Mouse (Mus musculus) midbrain, embryonic 10.5 days (tissue): Measurements from ENCODE around the gene Mymx. TPM values are rescaled to one million over a fixed set of nuclear protein-coding genes. Genes with fewer than 3 reads are reported as not detected.
A peak's percentile ranks its signal among the peaks of the same experiment; 100 is the strongest.

Source experiments
- DNase-seq: peaks from one replicate; pipeline ENCODE4 v3.0.0-alpha.2; 2017; ENCODE audit warnings: low spot score
- H3K27ac ChIP-seq: fragments of 300-500 bp; sonication (generic); replicated peaks from 2 replicates; pipeline ENCODE4 v1.5.1; 2016; ENCODE audit warnings: mild to moderate bottlenecking
- H3K27me3 ChIP-seq: fragments of 300-500 bp; sonication (generic); 2 replicates; pipeline ENCODE4 v1.6.1; 2016; ENCODE audit warnings: low read depth, mild to moderate bottlenecking; ENCODE audit not compliant: poor library complexity, severe bottlenecking
- H3K36me3 ChIP-seq: fragments of 300-500 bp; sonication (generic); 2 replicates; pipeline ENCODE4 v1.6.1; 2016; ENCODE audit warnings: mild to moderate bottlenecking, moderate library complexity
- H3K4me1 ChIP-seq: fragments of 300-500 bp; sonication (generic); 2 replicates; pipeline ENCODE4 v1.6.1; 2016
- H3K4me3 ChIP-seq: fragments of 300-500 bp; sonication (generic); 2 replicates; pipeline ENCODE4 v1.5.1; 2016; ENCODE audit warnings: mild to moderate bottlenecking, moderate library complexity
- H3K9me3 ChIP-seq: fragments of 300-500 bp; sonication (generic); replicated peaks from 2 replicates; pipeline ENCODE4 v1.6.1; 2016; ENCODE audit warnings: mild to moderate bottlenecking
- WGBS: fragments of 180-500 bp; shearing (Covaris S2); methylation state at CpG from one replicate; pipeline ENCODE4 v1.1.7; 2016; 5-methylcytosine and 5-hydroxymethylcytosine counted together
- polyA plus RNA-seq: library from polyadenylated mRNA; unstranded; fragments of >200 nt; fragmentation: Nextera tagmentation; extraction: Ambion mirVana; gene quantifications from 2 replicates; pipeline ENCODE4 v1.2.1, GENCODE M21; 2016

Mymx gene
- polyA plus RNA-seq, result 0.21 and 0.39 TPM in 2 replicates

DNA sequence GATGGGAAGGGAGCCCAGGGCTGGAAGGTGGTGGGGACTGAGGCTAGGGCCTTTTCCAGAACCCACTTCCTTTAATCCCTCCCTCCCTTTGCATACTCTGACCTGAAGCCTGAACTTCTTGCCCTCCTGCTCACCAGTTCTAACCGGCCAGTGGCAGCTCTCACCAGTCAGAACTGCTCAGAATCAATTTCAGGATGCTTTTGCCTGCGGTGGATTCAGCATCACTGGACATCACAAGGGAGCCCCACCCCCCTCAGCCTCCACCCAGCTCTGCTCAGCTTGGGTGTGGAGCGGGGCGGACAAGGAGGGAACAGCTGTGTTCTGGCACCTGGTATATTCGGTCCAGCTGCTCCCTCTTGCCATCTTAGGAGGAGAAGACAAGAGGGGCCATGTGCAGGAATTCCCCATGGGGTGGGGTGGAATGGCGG is at the start of gene Mymx:
Gene Mymx (minus strand): TSS at position 226 of the 428 bp plus-strand sequence.
- H3K36me3 ChIP-seq, result no peaks in the 10 kb centered on the region
- H3K27ac ChIP-seq, result peak within 1 kb of the TSS; percentile 65
- no peak for DNase-seq
- peak within 1 kb of the TSS; percentile 26 for H3K4me3 ChIP-seq
- 39% methylated on average over 6 of the region's 6 CpGs for WGBS
- H3K27me3 ChIP-seq, result peaks cover 61% of the 10 kb centered on the region
- H3K9me3 ChIP-seq, result no peaks in the 10 kb centered on the region
- peaks cover 46% of the 10 kb centered on the region for H3K4me1 ChIP-seq

DNA sequence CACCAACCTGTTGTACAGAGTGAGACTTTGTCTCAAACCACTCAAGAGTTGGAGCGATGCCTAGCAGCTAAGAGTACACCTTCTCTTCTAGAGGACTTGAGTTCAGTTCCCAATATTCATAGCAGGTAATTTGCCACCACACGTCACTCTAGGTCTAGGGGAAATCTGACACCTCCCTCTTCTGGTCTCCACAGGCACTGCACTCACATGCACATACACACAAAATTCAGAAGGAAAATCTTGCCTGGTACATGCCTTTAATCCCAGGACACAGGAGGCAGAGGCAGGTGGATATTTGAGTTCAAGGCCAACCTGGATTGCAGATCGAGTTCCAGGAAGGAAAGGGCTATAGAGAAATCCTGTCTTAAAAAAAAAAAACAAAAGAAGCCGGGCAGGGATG is 42.3 kb upstream of the Mymx start:
- 0 out of 2 replicates have a peak, but pooled peaks cover 4% of the 10 kb centered on the region for H3K4me1 ChIP-seq
- DNase-seq, result no peak
- H3K27me3 ChIP-seq, result no peaks in the 10 kb centered on the region
- no peaks in the 10 kb centered on the region for H3K36me3 ChIP-seq
- H3K27ac ChIP-seq, result no peak overlapping the region
- H3K4me3 ChIP-seq, result no peak overlapping the region
- no peaks in the 10 kb centered on the region; the same call in 1 of the 2 replicates for H3K9me3 ChIP-seq
- 92% methylated on average over 4 of the region's 4 CpGs for WGBS

DNA sequence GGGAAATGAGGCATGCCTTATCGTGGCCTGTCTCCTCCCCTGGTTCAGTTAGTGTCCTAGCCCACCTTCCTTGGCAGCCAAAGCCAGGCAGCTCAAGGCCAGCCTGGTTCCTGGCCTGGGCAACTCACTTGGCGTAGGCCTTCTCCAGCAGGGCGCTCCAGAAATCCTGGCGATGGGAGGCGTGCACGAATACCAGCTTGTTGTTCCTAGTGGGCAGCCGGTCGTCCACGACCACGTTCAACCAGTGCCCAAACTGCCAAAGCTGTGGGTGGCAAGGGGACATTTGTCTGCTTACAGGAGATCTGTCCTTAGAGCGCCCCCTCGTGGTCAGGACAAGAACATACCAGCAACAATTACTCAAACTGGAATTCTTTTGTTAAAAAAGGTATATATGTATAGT is 40.8 kb upstream of the Mymx start:
- Histone ChIP-seq H3K4me3 (no peak overlapping the region), H3K4me1 (0 out of 2 replicates have a peak, but pooled peaks cover 4% of the 10 kb centered on the region), H3K9me3 (no peaks in the 10 kb centered on the region; the same call in 1 of the 2 replicates), H3K27me3 (no peaks in the 10 kb centered on the region), H3K36me3 (no peaks in the 10 kb centered on the region), H3K27ac (no peak overlapping the region)
- DNase-seq, result peak; percentile 77
- 19% methylated on average over 12 of the region's 12 CpGs for WGBS

DNA sequence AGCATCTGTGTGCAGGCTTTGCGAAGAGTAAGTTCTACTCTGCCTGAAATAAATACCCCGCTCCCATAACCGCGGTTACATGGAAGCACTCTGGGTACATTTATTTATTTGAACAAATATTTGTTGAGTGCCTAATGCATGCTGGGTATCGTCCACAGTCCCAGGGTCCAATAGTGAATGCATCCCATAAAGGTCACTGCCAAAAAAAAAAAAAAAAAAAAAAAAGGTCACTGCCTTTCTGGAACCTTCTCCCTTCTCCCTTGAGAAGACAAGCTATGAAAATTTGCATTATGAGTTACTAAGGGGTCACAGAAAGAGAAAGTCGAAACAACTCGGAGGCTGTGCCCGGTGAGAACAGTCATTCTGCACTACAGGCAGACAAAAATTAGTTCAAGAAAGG is 40.1 kb upstream of the Mymx start:
- Histone ChIP-seq H3K27me3 (no peaks in the 10 kb centered on the region), H3K4me3 (no peak overlapping the region), H3K27ac (no peak overlapping the region), H3K4me1 (0 out of 2 replicates have a peak, but pooled peaks cover 4% of the 10 kb centered on the region), H3K9me3 (no peaks in the 10 kb centered on the region; the same call in 1 of the 2 replicates), H3K36me3 (no peaks in the 10 kb centered on the region)
- WGBS, result 91% methylated on average over 8 of the region's 8 CpGs
- DNase-seq, result no peak

DNA sequence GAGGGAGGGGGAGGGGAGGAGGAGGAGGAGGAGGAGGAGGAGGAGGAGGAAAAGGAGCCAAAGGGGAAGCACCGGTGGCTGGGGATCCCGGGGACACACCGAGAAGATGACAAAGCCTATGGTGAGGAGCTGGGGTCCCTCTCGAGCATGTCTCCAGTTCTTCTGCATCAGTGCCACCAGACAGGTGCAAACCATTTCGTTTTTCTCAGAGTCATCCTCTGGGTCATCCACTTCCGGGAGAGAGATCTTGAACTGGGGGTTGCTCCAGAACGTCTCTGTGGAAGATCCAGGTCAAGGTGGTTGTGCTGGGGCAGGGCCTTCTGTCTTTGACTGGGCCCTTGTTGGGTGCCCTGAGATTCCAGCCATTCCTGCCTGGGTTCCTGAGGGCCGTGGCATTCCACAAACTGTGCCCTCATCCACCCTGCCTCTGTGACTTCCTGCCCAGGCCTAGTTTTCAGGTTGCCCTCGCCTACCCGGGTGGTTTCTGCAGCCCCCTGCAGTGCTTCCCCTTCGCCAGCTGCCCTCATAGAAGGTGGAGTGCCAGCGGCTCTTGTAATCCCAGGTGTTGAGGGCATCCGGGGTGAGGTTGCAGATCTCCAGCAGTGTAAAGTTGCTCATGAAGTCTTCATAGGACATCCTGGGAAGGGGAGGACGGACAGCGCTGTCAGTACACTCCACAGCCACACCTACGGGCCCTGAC is 36.8 kb upstream of the Mymx start:
- Histone ChIP-seq H3K27me3 (no peaks in the 10 kb centered on the region), H3K27ac (no peak overlapping the region), H3K36me3 (no peaks in the 10 kb centered on the region), H3K4me3 (no peak overlapping the region), H3K9me3 (no peaks in the 10 kb centered on the region), H3K4me1 (0 out of 2 replicates have a peak, but pooled peaks cover 4% of the 10 kb centered on the region)
- WGBS, result 78% methylated on average over 16 of the region's 16 CpGs
- no peak for DNase-seq

DNA sequence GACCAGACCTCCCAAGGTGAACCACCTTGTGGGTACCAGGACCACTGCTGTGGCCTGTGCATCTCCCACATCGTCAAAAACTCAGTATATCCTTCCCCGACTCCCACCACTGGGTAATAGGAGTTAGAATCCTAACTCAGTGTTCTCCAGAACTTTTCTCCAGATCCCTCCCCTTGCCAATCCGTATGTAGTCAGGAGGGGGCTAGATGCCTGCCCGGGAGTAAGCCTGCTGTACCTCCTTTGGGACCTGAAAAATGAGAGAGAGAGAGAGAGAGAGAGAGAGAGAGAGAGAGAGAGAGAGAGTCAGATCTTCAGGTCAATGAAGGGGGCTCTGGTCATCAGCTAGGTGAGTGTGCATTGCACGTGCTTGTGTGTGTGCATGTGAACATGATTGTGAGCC is 32.1 kb upstream of the Mymx start:
- no peak for DNase-seq
- no peak overlapping the region for H3K27ac ChIP-seq
- peaks cover 19% of the 10 kb centered on the region for H3K4me1 ChIP-seq
- no peaks in the 10 kb centered on the region for H3K9me3 ChIP-seq
- no peaks in the 10 kb centered on the region for H3K27me3 ChIP-seq
- no peaks in the 10 kb centered on the region for H3K36me3 ChIP-seq
- no peak overlapping the region for H3K4me3 ChIP-seq
- WGBS, result 77% methylated on average over 5 of the region's 5 CpGs

DNA sequence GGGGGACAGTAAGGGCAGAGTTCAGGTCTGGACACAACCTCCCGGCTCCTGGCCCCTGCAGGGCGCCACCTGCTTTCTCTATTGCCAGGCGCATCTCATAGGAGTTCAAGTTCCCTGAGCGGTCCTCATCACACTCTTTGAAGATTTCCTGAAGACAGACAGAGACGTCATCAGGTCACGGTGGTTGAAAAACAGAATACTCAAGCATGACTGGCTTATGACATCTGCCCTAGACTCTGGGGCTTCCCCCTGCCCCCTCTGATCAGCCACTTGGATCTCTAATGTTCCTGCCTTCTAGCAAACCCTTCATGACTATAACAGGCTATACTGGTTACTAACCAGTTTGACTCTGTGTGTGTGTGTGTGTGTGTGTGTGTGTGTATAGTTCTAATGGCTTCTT is 30.0 kb upstream of the Mymx start:
- no peak for DNase-seq
- WGBS, result 76% methylated on average over 6 of the region's 6 CpGs

DNA sequence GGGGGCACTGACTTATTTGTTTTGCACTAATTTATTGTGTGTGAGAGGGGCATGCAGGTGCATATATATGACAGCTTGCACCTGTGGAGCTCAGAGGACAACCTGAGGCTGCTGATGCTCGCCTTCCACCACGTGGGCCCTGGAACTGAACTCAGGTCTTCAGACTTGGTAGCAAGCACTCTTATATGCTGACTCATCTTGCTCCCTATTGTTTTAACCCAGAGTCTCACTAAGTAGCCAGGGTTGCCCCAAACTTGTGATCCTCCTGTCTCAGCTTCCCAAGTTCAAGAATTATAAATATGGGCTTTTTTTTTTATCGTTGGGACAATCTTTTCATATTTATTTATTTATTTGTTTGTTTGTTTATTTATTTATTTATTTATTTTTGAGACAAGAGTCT is 29.1 kb upstream of the Mymx start:
- Histone ChIP-seq H3K27ac (peak overlapping the region; percentile 83), H3K4me3 (peak overlapping the region; percentile 58), H3K4me1 (peaks cover 35% of the 10 kb centered on the region), H3K27me3 (no peaks in the 10 kb centered on the region), H3K9me3 (no peaks in the 10 kb centered on the region), H3K36me3 (no peaks in the 10 kb centered on the region)
- WGBS, result 51% methylated on average over 3 of the region's 3 CpGs
- DNase-seq, result no peak

More for the DNA sequence above, 30.0 kb upstream of the Mymx start:
- no peaks in the 10 kb centered on the region for H3K9me3 ChIP-seq
- peaks cover 28% of the 10 kb centered on the region for H3K4me1 ChIP-seq
- no peaks in the 10 kb centered on the region for H3K36me3 ChIP-seq
- H3K4me3 ChIP-seq, result no peak overlapping the region
- H3K27ac ChIP-seq, result no peak overlapping the region
- H3K27me3 ChIP-seq, result no peaks in the 10 kb centered on the region

DNA sequence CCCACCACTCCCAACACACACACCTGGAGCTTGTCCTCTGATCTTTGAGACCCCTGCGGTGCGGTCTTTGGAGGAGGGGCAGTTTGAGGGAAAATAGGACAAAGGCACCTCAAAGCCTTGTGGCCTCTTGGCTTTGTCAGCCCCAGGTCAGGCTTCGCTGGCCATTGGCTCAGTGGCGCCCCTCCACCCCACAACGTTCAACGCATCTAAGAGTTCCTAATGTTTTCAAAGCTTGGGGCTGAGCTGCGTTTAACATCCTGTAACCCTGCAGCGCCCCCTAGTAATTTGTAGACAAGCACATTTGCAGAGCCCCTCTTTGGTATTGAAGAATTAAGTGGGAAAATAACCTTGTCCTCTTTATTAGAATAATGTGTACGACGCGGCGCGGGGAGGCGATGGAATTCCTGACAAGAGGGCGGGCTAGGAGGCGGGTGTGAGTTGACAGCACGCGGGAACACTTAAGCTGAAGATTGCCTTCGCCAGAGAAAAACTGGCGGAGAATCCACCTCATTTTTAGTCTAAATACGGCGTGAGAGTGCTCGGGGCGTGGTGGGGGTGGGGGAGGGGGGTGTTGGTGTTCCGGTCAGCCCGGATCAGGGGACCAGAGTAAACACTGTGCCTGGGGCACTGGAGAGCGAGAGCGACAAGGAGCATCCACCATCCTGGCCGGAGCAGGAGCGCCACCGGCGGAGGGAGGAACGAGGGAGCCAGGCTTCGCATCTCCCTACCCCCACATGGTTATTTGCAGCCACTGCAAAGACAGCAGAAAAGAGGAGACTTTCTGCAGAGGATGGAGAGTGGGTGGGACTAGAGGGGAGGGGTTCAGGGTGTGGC is 28.2 kb upstream of the Mymx start:
- Histone ChIP-seq H3K27me3 (no peaks in the 10 kb centered on the region), H3K9me3 (no peaks in the 10 kb centered on the region), H3K27ac (peak overlapping the region; percentile 83), H3K4me1 (peaks cover 35% of the 10 kb centered on the region), H3K36me3 (no peaks in the 10 kb centered on the region), H3K4me3 (peak overlapping the region; percentile 58)
- WGBS, result 2% methylated on average over 34 of the region's 34 CpGs
- DNase-seq, result peak; percentile 73

DNA sequence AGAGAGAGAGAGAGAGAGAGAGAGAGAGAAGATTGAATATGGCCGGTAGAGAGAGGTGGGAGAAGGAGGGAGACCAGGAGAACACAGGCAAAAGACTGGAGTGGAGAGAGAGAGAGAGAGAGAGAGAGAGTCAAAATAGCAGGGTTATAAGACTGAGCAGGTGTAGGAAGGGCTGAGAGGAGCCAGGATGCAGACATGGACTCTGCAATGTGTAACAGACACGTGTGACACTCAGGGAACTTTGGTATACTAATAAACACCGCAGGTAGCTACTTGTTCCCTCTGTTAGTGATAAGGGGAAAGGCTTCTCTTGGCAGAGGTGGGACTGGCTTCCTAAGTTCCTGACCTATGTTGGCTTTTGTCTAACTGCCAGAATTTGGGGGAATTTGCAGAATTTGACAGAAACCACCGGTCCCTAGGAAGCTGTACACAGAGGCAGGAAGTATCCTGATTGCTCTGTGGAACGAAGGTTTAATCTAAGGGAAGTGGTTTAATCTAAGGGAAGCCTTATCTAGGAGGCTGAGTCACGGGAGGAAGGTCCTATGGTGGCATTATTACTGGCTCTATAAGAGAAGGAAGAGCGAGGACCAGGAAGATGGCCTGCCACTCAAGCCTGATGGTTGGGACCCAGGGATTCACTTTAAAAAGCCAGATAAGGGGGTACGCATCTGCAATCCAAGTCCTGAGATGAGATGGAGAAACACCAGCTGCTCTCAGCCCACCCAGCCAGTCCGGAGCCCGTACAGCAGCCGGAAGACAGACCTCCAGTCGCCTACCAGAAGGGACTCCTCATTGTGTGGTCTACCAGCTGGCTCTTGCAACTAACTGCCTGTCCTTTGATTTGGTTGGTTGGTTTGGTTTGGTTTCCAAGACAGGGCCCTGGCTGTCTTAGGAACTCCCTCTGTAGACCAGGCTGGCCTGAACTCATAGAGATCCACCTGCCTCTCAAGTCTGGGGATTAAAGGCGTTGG is 27.3 kb upstream of the Mymx start:
- peaks cover 35% of the 10 kb centered on the region for H3K4me1 ChIP-seq
- H3K36me3 ChIP-seq, result no peaks in the 10 kb centered on the region
- peak overlapping the region; percentile 58 for H3K4me3 ChIP-seq
- H3K27me3 ChIP-seq, result no peaks in the 10 kb centered on the region
- DNase-seq, result no peak
- 70% methylated on average over 13 of the region's 13 CpGs for WGBS
- H3K9me3 ChIP-seq, result no peaks in the 10 kb centered on the region
- H3K27ac ChIP-seq, result peak overlapping the region; percentile 83

DNA sequence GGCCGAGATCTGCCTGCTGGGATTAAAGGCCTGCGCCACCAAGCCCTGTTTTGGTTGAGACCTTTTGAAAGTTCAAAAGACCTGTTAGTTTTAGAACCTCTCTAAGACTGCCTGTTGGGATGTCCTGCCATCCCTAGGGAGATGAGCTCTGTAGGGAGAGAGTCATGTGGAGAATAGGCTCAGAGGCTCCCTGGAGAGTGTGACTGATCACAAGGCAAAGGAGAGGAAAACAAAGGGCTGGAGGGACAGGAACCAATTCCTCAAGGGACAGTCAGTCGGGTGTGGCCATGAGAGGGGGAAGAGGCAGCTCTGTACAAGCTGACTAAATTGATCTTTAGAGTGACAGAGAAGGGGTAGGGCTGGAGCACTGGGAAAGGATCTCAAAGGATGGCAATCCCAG is 26.3 kb upstream of the Mymx start:
- H3K9me3 ChIP-seq, result no peaks in the 10 kb centered on the region
- peaks cover 35% of the 10 kb centered on the region for H3K4me1 ChIP-seq
- no peak overlapping the region for H3K4me3 ChIP-seq
- no peaks in the 10 kb centered on the region for H3K36me3 ChIP-seq
- no peaks in the 10 kb centered on the region for H3K27me3 ChIP-seq
- no peak for DNase-seq
- 15% methylated on average over 3 of the region's 3 CpGs for WGBS
- no peak overlapping the region for H3K27ac ChIP-seq

DNA sequence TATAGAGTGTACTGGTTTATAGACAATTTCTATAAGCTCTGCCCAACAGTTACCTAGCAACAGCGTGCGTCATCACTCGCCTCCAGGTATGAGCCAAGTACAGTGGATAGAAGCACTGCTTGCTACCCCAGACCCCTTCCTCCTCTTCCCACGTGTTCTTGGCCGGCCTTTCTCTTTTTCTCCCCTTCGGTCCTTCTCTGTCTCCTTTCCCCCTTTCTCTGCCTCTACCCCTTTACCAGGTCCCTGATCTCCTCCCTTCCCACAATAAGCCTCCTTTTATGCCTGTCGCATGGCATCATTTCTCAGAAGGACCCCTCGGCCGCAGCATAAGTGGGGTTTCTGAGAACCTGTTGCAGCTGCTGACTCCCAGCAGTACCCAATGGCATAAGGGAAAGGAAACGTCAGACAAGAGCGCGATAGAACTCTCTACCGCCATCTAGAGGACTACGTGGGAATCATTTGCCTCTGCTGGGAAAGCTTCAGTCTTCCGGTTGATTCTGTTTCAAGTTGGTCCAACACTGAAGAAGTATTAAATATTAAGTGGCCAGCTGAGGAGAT is 24.8 kb upstream of the Mymx start:
- Histone ChIP-seq H3K36me3 (no peaks in the 10 kb centered on the region), H3K9me3 (no peaks in the 10 kb centered on the region), H3K4me3 (peak overlapping the region; percentile 16; the same call in 1 of the 2 replicates), H3K4me1 (peaks cover 35% of the 10 kb centered on the region), H3K27ac (peak overlapping the region; percentile 56), H3K27me3 (no peaks in the 10 kb centered on the region)
- WGBS, result 26% methylated on average over 15 of the region's 15 CpGs
- peak; percentile 82 for DNase-seq
